Mouse (Mus musculus) liver, adult (tissue): ENCODE measurements around the gene Ces4a.

Experiments used
- GATA4 ChIP-seq: IDR thresholded peaks from 2 replicates; pipeline ENCODE4 v1.6.1; 2014; ENCODE audit warnings: mild to moderate bottlenecking, low read length; ENCODE audit not compliant: insufficient replicate concordance

The Ces4a gene

DNA sequence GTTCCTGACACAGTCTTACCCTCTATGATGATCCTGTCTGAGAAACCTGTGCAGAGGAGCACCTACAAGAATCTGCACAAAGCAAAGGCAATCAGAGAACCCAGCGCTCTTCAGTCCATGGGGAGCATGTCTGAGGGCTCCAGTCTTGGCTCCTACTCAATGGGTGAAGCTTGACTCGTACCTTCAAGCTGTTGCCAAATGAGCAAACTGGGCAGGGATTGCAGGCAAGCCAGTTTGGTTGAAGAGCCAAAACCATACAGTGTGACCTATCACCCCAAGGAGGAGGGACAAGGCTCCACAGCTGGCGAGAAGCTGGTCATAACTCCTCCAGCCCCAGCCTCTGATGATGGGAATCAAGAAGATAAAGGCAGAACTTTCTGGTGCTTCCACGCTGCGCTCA lies at the start of gene Ces4a:
Gene Ces4a, plus strand, starts transcription at position 292 of the 400 bp plus-strand sequence.
- no peak for TF ChIP-seq GATA4

DNA sequence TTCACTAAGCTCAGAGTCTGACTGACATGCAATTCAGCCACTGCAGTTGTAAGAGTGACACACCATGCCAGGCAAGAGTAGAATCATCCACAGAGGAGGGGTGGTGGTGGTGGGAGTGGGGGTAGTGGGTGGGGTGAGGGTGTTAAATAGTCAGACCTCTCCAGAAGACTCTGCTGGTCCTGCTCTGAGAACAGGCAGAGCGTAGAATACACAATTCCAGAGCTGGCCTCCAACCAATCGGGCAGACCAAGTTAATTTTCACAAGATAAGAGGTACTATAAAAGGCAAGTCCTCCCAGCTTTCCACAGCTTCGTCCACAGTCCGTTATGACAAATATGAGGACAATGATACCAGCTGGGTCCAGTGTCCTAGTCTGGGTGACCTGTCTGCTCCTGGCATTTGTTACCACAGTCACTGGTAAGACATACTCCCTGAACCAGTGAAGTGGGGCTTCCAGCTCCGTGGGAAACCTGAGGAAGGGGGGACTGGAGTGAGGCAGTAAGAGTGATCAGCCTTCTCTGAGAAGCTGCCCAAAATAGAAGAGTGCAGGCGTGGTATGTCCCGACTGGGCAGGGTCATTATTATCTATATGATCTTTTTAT lies 48.0 kb upstream of the Ces4a start, which contains the start of gene Ces3b:
Gene Ces3b, plus strand, starts transcription at position 305 of the 602 bp plus-strand sequence.
- 0 out of 2 replicates have a peak, but pooled peaks have one; percentile 37 for TF ChIP-seq GATA4

DNA sequence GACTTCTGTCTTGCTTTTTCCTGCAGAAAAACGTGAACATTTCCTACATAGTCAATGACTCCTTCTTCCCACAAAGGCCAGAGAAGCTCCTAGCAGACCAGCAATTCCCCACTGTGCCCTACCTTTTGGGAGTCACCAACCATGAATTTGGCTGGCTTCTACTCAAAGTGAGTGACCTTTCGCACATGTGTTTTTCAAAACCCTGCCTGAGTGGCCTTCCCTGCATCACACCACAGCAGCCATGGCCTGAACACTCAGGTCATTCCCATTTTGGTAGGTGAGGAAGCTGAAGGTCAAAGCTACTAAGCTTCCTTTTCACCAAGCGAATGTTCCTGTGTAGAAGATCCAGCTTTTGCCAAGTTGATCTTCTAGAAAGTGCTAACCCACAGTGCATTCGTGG lies 43.0 kb upstream of the Ces4a start:
- no peak for TF ChIP-seq GATA4

- TF ChIP-seq GATA4, result no peak
These were observed 37.6 kb upstream of the Ces4a start for GRCm38 (mm10) chr8:105093992-105094391.

GRCm38 (mm10) chr8:105104220-105104619 lies 27.4 kb upstream of the Ces4a start:
- TF ChIP-seq GATA4, result peak; percentile 98

GRCm38 (mm10) chr8:105129864-105130263 lies 1.7 kb upstream of the Ces4a start:
- TF ChIP-seq GATA4, result peak; percentile 79; the same call in 1 of the 2 replicates

- TF ChIP-seq GATA4, result no peak
These were observed 6.8 kb downstream of the Ces4a start for GRCm38 (mm10) chr8:105138423-105138822.

- TF ChIP-seq GATA4, result no peak
These were observed 10.8 kb downstream of the Ces4a start for GRCm38 (mm10) chr8:105142395-105142794.

DNA sequence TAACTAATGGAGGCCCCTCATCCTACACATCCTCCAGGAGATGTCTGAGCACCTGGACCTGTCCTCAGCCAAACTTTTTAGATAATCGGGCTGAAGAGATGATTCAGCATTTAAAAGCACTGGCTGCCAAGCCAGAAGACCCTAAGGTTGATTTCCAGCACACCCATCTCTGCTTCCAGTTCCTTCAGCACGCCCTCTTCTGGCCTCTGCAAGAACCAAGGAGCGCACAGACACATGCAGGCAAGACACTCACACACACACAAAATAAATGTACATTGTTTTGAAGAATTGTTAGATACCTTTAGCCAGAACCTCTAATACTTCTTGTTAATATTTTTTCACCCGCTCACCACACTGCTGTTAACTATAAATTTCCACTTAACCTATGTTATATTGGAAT lies 20.1 kb downstream of the Ces4a start:
- TF ChIP-seq GATA4, result no peak

- TF ChIP-seq GATA4, result peak; percentile 72; the same call in 1 of the 2 replicates
These were observed 21.2 kb downstream of the Ces4a start for GRCm38 (mm10) chr8:105152623-105153398.

DNA sequence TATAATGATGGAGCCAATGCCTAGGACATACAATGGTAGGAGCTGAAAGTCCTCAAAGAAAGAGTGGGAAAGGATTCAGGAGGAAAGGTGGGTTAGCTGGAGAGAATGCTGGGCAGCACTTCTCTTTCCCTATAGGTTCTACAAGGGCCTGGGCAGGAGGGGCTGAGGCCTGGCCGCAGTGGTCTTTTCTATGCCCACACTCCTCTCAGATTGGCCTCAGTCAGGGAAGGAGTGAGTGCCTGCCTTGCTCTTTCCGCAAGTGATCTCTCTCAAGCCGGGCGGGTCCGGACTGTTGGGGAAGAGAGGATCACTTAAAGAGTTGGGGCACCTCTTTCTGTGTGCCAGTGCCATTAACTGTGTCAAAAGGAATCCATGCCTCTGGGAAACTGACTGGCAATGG lies 22.7 kb downstream of the Ces4a start:
- TF ChIP-seq GATA4, result no peak

GRCm38 (mm10) chr8:105155091-105155745 lies 23.6 kb downstream of the Ces4a start:
- TF ChIP-seq GATA4, result no peak

- TF ChIP-seq GATA4, result no peak
These were observed 26.0 kb downstream of the Ces4a start for GRCm38 (mm10) chr8:105157555-105157954.

DNA sequence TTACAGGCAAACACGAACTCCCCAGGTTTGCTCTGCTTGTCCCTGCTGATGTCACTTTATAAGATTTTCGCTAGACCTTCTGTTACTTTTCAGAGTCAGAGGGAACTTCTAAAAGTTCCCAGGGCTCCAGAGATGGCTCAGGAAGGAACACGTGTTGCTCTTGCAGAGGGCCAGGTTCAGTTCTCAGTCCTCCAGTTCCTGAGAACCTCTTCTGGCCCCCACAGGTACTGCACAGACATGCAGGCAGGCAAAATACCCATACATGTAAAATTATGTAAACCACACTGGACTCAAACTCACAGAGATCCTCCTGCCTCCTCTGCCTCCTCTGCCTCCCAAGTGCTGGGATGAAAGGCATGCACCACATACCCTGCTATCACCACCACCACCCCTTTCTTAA lies 26.5 kb downstream of the Ces4a start:
- TF ChIP-seq GATA4, result no peak

DNA sequence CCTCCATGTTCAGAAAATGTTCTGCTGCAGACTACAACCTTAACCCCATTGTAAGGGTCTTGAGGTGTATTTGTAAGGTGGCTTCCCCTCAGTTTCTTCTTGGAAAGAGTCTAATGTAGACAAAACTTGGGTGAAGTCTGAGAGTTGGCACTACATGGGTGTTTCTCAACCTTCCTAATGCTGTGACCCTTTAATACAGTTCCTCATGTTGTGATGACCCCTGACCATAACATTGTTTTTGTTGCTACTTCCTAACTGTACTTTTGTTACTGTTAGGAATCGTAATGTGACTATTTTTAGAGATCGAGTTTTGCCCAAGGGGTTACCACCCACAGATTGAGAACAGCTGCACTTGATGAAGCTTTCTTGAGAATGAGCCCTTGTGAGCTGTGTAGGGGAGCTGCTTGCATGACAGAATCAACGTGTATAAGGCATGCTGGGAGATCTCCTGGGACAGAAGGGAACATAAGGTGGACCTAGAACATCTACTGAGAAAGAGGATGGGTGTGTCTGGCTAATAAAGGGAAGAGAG lies 29.6 kb downstream of the Ces4a start:
- no peak for TF ChIP-seq GATA4
